Mouse (Mus musculus) heart, postnatal 0 days (tissue): ENCODE results near the gene Gm35315. TPM values are rescaled to one million over a fixed set of nuclear protein-coding genes. Genes with fewer than 3 reads are reported as not detected.

Source experiments
- ATAC-seq: fragments of 200-750 bp; cut with Nextera tagmentation; 2 replicates; pipeline ENCODE4 v1.8.0; 2017; ENCODE audit warnings: low read depth, moderate number of reproducible peaks, moderate library complexity; ENCODE audit not compliant: insufficient read depth
- DNase-seq: peaks from one replicate; pipeline ENCODE4 v3.0.0-alpha.2; 2016; ENCODE audit warnings: low spot score
- H3K27ac ChIP-seq: fragments of 300-500 bp; sonication (generic); 2 replicates; pipeline ENCODE4 v1.5.1; 2014; ENCODE audit warnings: low read depth, mild to moderate bottlenecking
- H3K27me3 ChIP-seq: fragments of 300-500 bp; sonication (generic); 2 replicates; pipeline ENCODE4 v1.6.1; 2014; ENCODE audit warnings: low read length, mixed read lengths; ENCODE audit not compliant: control insufficient read depth, insufficient read depth
- H3K36me3 ChIP-seq: fragments of 300-500 bp; sonication (generic); replicated peaks from 2 replicates; pipeline ENCODE4 v1.6.1; 2014; ENCODE audit warnings: low read length, mixed read lengths; ENCODE audit not compliant: control insufficient read depth, insufficient read depth
- H3K4me1 ChIP-seq: fragments of 300-500 bp; sonication (generic); 2 replicates; pipeline ENCODE4 v1.6.1; 2014; ENCODE audit warnings: antibody characterized with exemption; ENCODE audit not compliant: control insufficient read depth, insufficient read depth
- H3K4me2 ChIP-seq: fragments of 300-500 bp; sonication (generic); 2 replicates; pipeline ENCODE4 v1.6.1; 2014; ENCODE audit warnings: low read depth, mild to moderate bottlenecking, low read length, moderate library complexity
- H3K4me3 ChIP-seq: fragments of 300-500 bp; sonication (generic); 2 replicates; pipeline ENCODE4 v1.5.1; 2014; ENCODE audit warnings: low read depth, low read length
- H3K9ac ChIP-seq: fragments of 300-500 bp; sonication (generic); replicated peaks from 2 replicates; pipeline ENCODE4 v1.6.1; 2014; ENCODE audit warnings: low read depth, low read length, mixed read lengths
- H3K9me3 ChIP-seq: fragments of 300-500 bp; sonication (generic); replicated peaks from 2 replicates; pipeline ENCODE4 v1.6.1; 2016; ENCODE audit warnings: low read length; ENCODE audit not compliant: control insufficient read depth
- CTCF ChIP-seq: IDR thresholded peaks from 2 replicates; pipeline ENCODE4 v1.5.1; 2016; ENCODE audit warnings: antibody characterized with exemption, control low read depth, low read depth
- EP300 ChIP-seq: IDR thresholded peaks from 2 replicates; pipeline ENCODE4 v1.6.1; 2016; ENCODE audit warnings: antibody characterized with exemption, low read depth
- WGBS: fragments of 180-500 bp; shearing (Covaris S2); extraction: QIAGEN DNeasy Blood & Tissue Kit; methylation state at CpG from one replicate; pipeline ENCODE4 v1.1.7; 2014; 5-methylcytosine and 5-hydroxymethylcytosine counted together
- polyA plus RNA-seq: library from polyadenylated mRNA; unstranded; fragments of >200 nt; fragmentation: Nextera tagmentation; extraction: Ambion mirVana; gene quantifications from 2 replicates; pipeline ENCODE4 v1.2.1, GENCODE M21; 2015
- total RNA-seq: library from RNA; depleted of rRNA; stranded (reverse); fragments of >200 nt; gene quantifications from 2 replicates; pipeline ENCODE4 v1.2.3, GENCODE M21; 2014; ENCODE audit warnings: low replicate concordance

Gm35315 gene
- total and polyA plus RNA-seq, 2 experiments from 2014 or later, result 0.05 to 2.3 TPM

- H3K4me2 ChIP-seq, result peak overlapping the region; percentile 83
- DNase-seq (no peak), ATAC-seq (no peak)
- H3K27ac ChIP-seq, result peak overlapping the region; percentile 98
- H3K9ac ChIP-seq, result no peak overlapping the region
- TF ChIP-seq EP300 (no peak), CTCF (no peak; the same call in 1 of the 2 replicates)
- H3K4me3 ChIP-seq, result peak overlapping the region; percentile 90
- H3K9me3 ChIP-seq, result no peaks in the 10 kb centered on the region
- H3K36me3 ChIP-seq, result peaks cover 41% of the 10 kb centered on the region
- peaks cover 12% of the 10 kb centered on the region for H3K4me1 ChIP-seq
- H3K27me3 ChIP-seq, result no peaks in the 10 kb centered on the region
- WGBS, result 2% methylated on average over 7 of the region's 7 CpGs
Observed at GRCm38 (mm10) chr5:110108305-110108628, 14.0 kb upstream of the Gm35315 start.

- H3K4me3 ChIP-seq, result peak within 1 kb of the TSS; percentile 90
- DNase-seq, result peak; percentile 95
- peaks cover 41% of the 10 kb centered on the region for H3K36me3 ChIP-seq
- WGBS, result 0% methylated on average over 71 of the region's 71 CpGs
- H3K9ac ChIP-seq, result peak within 1 kb of the TSS; percentile 84
- H3K27me3 ChIP-seq, result no peaks in the 10 kb centered on the region
- TF ChIP-seq EP300 (no peak), CTCF (no peak)
- H3K4me2 ChIP-seq, result peak within 1 kb of the TSS; percentile 83
- H3K27ac ChIP-seq, result peak within 1 kb of the TSS; percentile 98
- H3K9me3 ChIP-seq, result no peaks in the 10 kb centered on the region
- peak; percentile 88 for ATAC-seq
- peaks cover 12% of the 10 kb centered on the region for H3K4me1 ChIP-seq
Observed at GRCm38 (mm10) chr5:110107581-110108304, 13.5 kb upstream of the Gm35315 start, which contains the start of gene Gtpbp6. Gtpbp6 (minus strand) TSS chr5:110108197.

- peak overlapping the region; percentile 84 for H3K9ac ChIP-seq
- H3K4me3 ChIP-seq, result peak overlapping the region; percentile 90
- H3K36me3 ChIP-seq, result peaks cover 38% of the 10 kb centered on the region
- DNase-seq (peak; percentile 24), ATAC-seq (no peak; the same call in none of the 2 replicates)
- peaks cover 15% of the 10 kb centered on the region for H3K4me1 ChIP-seq
- peak overlapping the region; percentile 98 for H3K27ac ChIP-seq
- 21% methylated on average over 41 of the region's 41 CpGs for WGBS
- TF ChIP-seq EP300 (no peak), CTCF (no peak)
- H3K9me3 ChIP-seq, result no peaks in the 10 kb centered on the region
- H3K4me2 ChIP-seq, result peak overlapping the region; percentile 83
- H3K27me3 ChIP-seq, result no peaks in the 10 kb centered on the region
Observed at GRCm38 (mm10) chr5:110106901-110107564, 12.8 kb upstream of the Gm35315 start.

GRCm38 (mm10) chr5:110106140-110106871, 12.1 kb upstream of the Gm35315 start:
- 0 out of 2 replicates have a peak, but pooled peaks cover 4% of the 10 kb centered on the region for H3K27me3 ChIP-seq
- peaks cover 22% of the 10 kb centered on the region for H3K4me1 ChIP-seq
- 95% methylated on average over 26 of the region's 26 CpGs for WGBS
- no peak for ATAC-seq
- no peak for TF ChIP-seq EP300
- peak overlapping the region; percentile 83 for H3K4me2 ChIP-seq
- no peaks in the 10 kb centered on the region for H3K9me3 ChIP-seq
- H3K4me3 ChIP-seq, result peak overlapping the region; percentile 90; the same call in 1 of the 2 replicates
- H3K36me3 ChIP-seq, result peaks cover 38% of the 10 kb centered on the region
- no peak for DNase-seq
- H3K9ac ChIP-seq, result no peak overlapping the region
- no peak overlapping the region for H3K27ac ChIP-seq

GRCm38 (mm10) chr5:110104616-110105380, 10.6 kb upstream of the Gm35315 start:
- H3K4me2 ChIP-seq, result no peak overlapping the region
- no peak for TF ChIP-seq CTCF
- no peak for TF ChIP-seq EP300
- H3K27me3 ChIP-seq, result 0 out of 2 replicates have a peak, but pooled peaks cover 7% of the 10 kb centered on the region
- H3K36me3 ChIP-seq, result peaks cover 38% of the 10 kb centered on the region
- no peak overlapping the region for H3K4me3 ChIP-seq
- no peak for ATAC-seq
- H3K4me1 ChIP-seq, result peaks cover 29% of the 10 kb centered on the region
- H3K9ac ChIP-seq, result no peak overlapping the region
- H3K9me3 ChIP-seq, result no peaks in the 10 kb centered on the region
- H3K27ac ChIP-seq, result no peak overlapping the region
- DNase-seq, result no peak
- WGBS, result 92% methylated on average over 36 of the region's 36 CpGs
